Mouse (Mus musculus): ENCODE results near the gene Tmbim7.

Tmbim7 gene

DNA sequence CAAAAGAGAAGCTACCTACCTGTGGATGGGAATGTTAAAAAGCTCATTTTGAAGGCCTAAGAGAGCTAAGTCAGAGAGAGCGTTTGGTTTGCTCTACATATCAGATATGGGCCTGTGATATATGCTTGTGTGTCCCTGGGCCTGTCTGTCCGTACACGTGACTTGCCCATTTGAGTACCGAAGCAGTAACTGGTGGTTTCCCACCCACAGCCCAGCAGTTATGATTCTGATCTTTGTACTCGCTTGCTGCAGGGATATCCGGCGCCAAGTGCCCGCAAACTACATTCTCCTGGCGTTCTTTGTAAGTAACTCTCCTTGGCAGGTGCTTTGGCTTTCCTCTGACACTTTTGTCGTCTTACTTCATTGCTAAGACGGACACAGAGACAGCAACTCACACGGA is 15.6 kb downstream of the Tmbim7 start:
- peak; percentile 71 for DNase-seq (ENCODE audit: low spot score)

DNA sequence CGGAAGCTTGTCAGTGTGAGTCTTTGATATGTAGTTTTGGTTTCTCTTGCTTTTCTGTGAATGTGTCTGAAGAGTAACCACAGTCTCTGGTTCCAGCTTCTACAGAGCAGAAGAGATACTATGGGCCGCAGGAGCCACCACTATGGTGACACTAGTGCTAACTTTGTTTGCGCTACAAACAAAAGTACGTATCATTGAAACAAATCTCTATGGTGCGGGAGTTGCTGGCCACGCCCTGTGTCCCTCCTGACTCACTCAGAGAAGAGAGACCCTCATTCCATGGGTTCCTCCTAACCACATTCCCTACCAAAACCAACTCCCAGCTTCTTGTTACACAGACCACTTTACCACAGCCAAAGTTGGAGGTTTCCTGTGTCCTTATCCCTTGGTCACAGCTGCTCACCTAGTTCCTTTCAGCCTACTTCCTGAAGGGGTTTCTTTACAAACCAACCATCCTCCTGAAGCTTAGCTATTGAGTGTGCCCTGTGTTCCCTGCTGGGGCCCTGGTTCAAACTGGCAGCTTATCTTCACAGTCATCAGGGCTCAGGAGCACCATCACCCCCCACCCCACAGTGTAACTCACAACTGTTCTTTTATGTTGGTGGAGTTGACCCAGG is 19.1 kb downstream of the Tmbim7 start:
- DNase-seq (ENCODE audit: low spot score) = peak; percentile 41

DNA sequence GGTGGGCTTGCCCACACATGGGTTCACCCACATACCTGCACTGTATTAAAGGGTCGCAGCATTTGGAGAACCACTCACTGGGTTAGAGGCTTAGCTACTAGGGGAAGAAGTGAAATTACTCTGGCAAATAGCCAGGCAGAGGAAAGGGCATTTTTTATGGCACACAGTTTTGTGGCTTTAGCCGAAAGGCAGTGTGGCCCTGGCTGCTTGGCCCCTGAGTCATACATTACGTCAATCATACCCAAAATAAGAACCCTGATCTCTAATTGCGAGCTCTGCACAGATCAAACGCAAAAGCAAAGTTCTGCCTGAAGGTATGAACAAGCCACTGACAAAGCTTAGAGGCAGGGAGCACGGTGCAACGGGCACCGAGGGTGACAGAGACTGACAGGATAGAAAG is 37.3 kb downstream of the Tmbim7 start:
- DNase-seq (ENCODE audit: low spot score) = no peak

DNA sequence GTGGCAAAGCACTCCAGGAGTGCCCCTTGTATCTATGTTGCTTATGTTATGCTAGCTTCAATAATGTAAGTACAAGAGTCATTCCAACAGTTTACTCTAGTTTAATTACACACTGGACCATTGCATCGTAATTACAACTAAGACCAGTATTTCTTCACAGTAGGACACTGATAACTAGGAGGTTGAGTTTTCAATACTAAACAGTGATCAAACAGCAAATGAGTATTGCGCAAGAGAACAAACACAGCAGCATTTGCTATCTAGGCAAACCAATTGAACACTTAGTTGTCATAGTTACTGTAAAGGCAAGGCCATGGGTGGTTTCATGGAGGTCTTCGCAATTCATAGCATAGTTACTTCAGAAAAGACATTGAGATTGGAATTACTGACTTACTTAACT is 40.3 kb downstream of the Tmbim7 start:
- DNase-seq (ENCODE audit: low spot score) = no peak

DNA sequence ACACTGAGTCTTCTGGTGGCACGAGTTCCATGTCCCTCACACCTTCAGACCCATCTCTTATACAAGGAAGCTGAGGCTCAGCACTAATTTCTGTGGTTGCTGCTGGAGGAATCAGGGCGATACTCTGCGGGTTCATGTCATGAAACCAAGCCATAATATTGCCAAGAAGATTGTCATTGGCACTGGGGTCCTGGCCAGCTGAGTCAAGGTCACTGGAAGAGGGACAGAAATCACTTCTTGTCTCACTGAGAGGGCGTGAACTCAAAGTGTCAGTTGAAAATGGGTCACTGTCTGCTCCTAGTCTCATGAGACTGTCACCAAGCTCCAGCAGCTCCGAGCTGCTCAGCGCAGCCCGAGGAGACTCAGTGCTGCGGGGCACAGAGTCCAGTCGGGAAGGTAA is 42.0 kb downstream of the Tmbim7 start:
- DNase-seq (ENCODE audit: low spot score) = no peak

DNA sequence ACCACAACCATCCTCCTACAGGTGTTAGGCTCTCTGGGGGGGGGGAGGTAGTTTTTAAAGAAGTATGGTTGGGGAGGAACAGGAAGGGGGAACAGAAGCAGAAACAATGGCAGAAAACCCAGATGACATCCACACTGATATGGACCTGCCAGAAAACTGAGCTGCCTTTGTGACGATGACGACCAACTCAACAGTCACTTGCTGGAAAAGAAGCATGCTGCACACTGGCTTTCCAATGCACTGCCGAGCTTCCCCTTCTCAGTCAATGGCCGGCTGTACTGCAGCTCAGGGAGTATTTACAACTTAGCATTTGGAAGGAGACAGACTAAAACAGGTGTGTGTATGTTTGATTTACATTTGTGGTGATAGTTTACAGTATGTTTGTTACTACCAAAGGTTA is 44.2 kb downstream of the Tmbim7 start:
- no peak for DNase-seq (ENCODE audit: low spot score)

DNA sequence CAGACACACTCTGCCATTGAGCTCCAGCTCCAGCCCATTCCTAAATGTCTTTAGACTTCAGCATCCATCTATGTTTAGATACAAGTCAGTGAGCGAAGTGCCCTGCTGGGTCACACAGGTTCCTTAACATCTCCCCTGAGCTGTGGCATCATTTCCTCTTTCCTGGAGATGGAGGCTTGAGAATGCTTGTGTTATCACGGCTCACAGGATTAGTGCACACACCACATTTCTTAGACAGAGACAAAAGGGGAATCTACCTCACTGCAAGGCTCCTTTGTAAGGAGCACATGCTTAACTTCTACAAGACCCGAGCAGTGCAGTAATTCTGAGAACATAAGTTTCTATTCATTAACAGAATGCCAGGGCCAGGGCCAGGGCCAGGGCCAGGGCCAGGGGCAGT is 45.0 kb downstream of the Tmbim7 start:
- DNase-seq (ENCODE audit: low spot score) = no peak

DNA sequence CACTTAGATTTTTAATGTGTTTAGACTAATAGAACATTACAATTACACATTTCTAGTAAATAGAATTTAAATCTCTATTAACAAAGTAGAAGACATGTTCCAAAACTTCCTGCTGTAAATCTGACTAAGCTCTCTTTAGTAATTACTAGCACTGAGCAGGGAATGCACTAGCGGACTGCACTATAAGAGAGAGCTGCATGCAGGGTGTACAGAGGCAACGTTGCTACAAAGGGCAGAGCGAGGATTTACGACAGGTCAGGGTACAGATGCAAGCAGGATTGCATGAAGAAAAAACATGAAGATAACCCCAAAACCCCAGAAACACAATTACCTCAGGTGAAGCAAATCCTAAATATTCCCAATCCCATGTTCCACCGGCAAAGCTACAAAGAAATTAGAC is 49.0 kb downstream of the Tmbim7 start:
- DNase-seq (ENCODE audit: low spot score) = no peak

DNA sequence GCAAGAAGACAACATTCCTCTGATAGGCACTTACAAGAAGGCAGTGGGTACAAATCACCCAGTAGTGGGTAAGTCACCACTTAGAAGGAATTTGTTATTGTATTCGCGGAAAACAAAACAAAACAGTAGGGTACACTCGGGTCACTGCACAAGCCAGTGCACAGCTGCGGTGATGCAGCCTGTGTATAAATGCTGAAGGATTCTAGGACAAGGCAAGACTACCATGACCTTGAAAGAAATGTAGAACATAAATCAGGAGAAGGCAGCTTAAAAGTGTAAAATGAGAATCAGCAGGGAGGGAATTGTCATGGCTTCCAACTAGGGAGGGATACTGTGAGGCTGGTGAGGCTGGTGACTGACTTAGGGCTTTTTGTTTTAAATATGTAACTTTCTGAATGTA is 51.2 kb downstream of the Tmbim7 start:
- DNase-seq (ENCODE audit: low spot score) = no peak

DNA sequence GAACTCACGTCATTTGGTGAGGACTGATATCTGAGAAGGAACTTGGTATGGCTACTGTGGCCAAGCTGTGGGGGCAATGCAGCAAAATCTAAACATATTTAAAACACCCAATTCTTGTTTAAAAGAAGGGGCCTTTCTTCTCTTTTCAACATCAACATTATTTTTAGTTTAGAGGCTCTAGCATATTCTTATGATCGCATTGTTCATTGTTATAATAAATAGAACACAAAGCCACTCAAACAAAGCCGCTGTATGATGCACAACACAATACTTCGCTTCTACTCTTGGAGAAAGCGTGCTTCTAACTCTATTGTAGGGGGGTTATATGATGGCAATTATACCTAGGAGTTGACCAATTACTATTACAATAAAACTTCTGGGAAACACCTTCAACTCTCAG is 64.8 kb downstream of the Tmbim7 start:
- DNase-seq (ENCODE audit: low spot score) = no peak

DNA sequence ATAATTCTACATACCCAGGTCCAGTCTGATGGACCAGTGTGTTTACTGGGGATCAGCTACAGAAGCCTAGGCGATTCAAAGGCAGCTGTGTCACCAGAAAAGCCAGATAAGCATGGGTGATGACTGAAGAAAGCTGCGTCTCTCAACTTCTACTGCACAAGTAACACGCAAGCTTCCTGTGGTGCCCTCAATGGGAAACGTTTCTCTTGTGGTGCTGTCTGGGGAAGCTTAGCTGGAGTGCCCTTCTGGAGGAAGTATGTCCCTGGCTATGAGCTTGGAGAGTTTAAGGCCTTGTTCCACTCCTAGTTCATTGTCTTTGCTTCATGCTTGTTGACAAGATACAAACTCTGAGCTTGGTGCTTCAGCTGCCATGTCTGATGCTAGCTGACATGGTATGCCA is 68.4 kb downstream of the Tmbim7 start:
- no peak for DNase-seq (ENCODE audit: low spot score)

DNA sequence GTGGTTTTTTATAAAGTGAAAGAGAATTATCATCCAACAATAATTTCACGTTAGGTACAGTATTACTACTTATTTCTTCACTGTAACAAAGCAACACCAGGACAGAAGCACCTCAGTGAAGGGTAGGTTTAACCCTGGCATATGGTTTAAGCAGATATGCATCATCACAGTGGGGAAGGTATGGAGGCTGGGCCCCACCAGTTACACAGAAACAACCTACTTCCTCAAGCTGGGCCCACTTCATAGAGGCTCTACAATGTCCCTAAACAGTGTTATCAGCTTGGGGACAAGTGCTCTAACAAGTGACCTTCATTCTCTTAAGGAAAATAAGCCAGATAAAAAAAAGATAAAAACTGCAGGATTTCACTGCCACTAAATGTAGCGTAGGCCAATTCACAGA is 71.9 kb downstream of the Tmbim7 start:
- no peak for DNase-seq (ENCODE audit: low spot score)

DNA sequence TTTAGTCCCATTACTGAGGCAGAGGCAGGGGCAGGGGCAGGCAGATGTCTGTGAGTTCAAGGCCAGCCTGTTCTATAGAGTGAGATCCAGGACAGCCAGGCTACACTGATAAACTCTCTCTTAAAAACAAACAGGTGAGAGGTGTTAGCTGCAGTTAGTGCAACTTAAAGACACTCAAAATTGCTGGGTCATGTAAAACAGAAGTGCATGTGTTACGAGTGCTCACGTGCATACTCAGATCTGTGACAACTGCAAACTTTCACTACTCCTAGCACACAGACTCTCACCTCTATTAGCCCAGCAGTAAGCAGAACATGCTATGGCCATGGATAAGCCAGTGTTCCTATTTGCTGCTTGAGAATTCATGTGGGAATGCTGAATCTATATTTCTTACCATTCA is 72.4 kb downstream of the Tmbim7 start:
- DNase-seq (ENCODE audit: low spot score) = no peak

DNA sequence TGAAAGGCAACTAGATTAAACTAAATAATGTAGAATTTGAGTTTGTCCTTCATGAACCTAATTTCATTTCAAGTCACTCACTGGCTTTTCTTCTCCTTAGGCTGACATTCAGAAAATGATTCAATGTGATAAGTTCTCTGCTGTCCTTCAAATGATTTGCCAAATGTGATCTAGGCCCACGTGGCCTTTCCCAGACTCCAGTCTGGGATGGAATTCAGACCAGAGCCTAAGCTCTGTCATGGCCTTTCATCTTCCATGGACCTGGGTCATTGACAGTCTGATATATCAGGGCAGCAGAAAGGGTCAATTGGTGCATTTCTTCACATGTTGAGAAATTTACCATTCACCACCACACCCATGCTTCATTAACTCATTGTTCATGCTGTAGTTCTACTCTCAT is 74.5 kb downstream of the Tmbim7 start:
- no peak for DNase-seq (ENCODE audit: low spot score)

DNA sequence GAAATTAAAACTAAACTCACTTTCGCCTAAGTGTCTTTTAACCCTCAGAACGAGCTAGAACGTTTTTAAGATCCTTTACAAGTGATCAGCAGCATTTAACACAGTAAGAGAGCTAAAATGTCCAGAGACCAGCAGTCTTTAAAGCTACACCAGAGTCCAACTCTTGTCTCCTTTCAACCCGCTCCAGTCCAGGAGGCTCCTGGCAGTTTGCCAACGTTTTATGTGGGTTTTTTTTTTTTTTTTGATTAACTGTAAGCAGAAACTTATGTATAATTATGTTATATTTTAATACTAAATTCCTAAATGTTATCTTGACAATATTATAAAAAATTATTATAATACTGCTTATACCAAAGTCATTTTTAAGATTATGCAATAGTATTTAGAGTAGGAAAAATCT is 77.8 kb downstream of the Tmbim7 start:
- DNase-seq (ENCODE audit: low spot score) = no peak

Data from T-cell, adult 2 months (primary cell).